Mouse (Mus musculus): ENCODE measurements around the gene Itprip.
"Not testable (repeated sequence)": the region's sequence is repeated elsewhere in the genome, so short reads cannot be mapped to it uniquely, and the experiment has no call there.

Itprip gene

DNA sequence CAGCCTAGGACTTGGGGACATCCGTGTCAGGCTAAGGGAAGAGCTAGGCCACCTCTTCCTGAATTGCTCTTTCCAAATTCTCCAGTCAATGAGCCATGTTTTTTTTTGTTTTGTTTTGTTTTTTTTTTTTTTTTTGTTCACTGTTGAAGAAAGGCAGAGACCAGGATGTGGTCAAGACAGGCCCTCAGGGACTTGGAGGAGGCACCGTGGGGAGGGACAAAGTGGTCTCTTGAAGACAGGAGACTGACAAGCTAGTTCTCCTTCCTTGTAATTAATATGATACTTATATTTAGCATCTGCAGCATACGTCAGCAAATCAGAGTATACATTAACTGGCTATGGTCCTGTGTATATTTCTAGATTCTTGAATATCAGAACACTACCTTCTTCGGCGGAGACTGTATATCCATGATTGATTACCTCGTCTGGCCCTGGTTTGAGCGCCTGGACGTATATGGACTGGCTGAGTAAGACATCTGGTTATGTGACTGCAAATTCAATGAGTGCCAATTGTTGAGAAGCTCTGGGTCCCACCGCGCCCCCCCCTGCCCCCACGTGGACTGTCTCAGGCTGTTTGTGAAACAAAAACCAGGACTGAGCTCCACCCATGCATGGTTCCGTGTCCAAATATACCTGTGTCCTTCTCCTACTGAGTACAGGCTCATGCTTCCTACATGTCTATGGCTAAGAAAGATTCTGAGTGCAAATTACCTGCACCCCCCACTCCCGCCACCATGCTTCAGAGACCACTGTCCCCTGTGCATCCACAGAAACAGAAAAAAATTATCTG, 34.6 kb downstream of the Itprip start:
- no peak for DNase-seq

DNA sequence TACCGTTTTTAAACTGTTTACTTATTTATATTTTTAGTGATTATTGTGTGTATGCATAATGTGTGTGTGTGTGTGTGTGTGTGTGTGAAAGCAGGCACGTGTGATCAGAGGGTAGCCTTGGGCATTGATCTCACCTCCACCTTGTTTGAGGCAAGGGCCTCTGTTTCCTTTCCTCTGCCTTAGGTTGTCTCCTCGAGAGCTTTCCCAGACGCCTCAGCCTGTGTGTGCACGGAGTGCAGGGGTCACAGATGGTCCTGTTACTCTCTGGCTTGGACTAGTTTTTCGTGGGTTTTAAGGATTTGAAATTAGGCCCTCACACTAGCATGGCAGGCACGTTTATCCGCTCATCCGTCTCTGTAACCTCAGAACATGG, 36.2 kb downstream of the Itprip start:
- DNase-seq = no peak

DNA sequence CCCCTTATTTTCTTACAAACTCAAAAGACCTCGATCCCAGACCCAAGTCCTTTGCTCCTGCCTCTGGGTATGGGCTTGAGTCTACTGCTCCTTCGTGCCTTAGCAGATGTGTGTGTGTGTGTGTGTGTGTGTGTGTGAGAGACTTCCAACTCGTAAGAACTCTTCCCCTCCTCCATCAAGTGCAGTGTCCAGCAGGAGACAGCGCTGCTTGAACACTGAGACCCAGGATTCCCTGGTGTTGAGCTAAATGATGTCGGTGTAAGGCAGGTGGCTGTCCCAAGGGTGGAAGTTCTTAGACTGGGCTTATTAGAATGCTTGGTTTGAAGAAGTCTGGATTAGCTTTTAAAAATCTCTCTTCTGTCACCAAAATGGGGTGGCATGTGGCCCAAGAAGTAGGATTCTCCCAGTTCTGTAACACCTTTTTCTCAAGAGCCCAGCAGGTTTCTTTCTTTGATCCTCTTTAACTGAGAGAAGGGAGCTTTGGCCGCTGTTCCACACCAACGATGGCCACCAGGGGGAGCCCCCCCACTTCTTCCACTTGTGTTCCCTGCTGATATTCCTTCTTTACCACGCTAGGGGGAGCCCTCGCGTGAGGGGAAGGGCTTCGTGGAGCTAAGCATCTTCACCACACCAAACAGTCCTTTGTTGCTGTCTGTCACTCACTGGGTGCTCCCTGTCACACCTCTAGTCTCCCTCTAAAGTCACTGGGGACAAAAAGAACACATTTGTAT, 36.8 kb downstream of the Itprip start:
- peak; percentile 70 to 83 for DNase-seq

DNA sequence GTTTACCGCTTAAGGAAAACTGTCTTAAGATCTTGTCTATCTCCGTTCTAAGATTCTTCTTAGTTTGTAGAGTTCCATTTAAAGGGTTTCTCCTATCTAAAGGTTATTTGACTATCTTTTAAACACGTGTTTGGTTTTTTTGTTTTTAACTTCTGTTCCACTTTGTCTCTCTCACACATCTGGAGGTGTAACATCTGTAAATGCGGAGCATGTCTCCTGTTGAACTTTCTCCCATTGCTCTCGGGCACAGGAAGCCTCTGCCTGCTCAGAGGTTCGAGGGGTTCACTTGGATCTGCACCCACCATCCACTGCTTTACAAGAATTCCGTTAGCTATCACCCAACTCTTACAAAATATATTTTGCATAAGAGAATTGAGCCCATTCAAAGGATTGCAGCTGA, 37.6 kb downstream of the Itprip start:
- DNase-seq = no peak

DNA sequence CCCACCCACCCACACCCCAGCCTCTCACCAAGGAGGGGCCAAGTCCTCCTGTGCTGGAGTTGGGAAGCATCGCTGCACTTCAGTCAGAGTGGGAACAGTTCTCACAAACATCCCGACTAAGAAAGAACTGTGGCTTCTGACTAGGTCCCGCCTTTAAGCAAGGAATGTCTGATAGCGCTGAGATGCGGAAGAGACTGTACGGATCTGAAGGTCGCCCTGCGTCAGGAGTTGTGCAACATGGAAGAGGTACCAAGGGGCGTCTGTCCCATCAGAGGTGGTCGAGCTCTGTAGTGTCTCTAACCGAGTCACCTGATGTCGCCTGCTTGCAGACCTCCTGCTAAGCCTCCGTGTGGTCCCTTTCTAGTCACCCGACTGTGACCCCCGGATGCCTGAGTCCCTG, 42.8 kb downstream of the Itprip start:
- no peak for DNase-seq

DNA sequence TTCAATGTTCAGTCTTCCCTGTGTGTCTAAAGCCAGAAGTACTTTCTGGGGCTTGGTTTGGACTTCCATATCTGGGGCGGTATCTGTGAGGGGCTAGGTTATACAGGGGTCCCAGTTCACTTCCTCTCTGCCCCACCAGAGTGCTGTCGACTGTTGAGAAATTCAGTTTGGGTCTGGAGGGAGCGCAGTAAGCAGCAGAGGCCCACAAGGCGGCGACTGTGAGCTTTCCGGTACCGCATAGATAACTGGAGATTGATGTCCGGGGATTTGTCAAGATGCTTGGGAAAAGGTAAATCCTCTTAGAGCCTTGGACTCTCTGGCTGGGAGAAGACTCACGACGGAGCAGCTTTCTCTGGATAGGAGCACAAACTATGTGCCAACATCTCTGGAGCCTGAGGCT, 47.6 kb downstream of the Itprip start:
- DNase-seq = no peak

DNA sequence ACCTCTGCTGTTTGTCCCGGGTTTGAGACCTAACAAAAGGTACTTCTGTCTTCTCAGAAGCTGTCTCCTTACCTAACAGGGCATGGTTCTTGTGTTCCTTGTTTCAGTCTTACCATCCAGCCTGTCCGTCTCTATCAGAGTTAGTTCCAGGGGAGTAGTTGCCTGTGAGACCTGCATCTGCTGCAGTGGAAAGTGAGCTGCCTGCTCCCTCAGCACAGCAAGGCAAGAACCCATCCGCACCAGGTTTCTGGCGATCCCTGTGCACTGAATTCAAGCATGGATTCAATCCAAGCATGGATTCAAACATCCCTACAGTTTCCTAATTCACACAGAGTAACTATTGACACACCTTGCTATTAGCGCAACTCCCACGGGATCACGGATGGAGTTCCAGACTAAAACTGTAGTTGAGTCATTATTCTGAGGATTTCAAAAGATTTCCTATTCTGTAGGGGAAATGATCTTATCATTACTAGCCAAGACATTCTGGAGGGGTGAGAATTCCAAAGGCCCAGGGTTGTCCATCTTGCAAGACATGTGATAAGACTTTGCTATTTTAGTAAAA, 48.9 kb downstream of the Itprip start:
- no peak for DNase-seq

DNA sequence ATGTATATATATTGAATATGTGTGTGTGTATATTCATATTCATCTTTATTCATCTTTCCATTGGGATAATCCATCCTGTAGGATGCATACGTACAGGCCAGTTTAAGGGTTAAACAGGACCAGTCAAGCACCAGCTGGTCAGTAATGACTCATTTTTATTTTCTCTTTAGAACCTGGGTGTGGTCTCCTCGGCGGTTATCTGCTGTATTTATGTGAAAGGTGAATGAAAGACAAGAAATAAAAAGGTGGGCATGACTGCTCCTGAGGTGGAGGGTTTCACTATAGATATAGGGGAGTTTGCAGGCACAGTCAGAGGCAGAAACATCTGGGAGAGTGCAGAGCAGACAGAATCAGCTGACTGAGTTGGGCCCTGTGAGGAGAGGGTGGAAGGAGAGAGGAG, 49.6 kb downstream of the Itprip start:
- DNase-seq = no peak

DNA sequence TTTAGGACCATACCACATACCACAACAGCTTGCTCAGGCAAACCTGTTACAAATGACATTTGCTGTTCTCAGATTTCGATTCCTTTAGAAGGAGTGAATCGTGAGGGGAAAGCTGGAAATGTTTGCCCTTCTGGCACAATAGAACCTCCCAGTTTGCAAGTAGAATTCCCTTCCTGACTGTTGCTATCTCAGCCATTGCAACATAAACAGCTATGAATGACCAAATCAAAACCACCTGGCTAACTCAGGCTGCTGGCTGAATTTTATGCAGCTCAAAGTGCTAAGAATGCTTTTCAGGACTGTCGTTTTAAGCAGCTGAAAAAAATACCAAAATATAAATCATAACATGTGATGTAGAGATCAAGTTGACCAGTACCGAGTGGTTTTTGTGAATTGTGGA, 50.1 kb downstream of the Itprip start:
- no peak for DNase-seq

DNA sequence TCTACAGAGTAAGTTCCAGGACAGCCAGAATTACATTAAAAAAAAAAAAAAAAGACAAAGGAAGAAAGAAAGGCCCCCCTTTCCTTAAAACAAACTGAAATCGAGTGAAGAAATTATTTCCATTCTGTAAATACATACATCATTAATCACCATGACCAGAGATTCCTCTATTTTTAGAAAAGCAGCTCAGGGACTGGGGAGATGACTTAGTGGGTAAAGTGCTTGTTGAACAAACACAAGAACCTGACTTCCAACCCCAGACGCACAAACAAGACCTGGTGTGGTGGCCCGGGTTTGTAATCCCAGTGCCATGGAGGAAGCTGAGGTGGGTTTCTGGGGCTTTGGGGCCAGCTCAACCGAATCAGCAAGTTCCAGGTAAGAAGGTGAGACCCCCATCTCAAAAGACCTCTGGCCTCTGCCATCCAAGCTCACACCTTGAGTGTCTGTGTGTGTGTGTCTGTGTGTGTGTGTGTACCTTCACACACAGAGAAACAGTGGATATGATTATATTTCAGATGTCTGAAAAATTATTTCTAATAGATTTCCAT, 51.4 kb downstream of the Itprip start:
- DNase-seq = no peak

DNA sequence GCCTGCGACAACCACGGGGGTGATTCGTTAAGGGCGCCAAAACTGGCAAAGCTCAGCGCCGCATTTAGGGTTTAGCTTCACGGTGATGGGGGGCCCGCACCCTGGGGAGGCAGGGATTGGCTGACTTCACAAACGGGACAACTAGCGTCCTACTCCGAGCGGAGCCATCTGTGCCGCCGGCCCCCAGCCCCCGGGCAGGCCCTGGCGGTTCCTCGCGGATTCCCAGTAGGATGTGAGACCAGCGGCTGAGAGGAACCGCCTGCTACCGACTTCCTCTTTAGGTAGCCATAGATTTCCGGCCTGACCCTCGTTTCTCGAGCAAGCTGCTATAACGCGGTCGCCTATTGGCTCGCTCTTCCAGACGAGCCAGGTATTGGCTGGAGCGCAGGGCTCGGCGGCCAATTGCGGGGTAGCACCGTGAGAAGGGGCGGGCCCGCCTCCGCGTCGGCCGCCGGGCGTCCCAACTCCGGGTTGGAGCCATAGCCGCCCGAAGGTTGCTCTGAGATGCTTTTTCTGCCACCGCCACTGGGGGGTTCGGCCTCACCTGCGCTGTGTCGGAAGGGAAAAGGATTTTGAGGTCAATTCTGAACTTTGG, 53.6 kb downstream of the Itprip start, which contains the start of gene Gsto2:
Gsto2 (plus strand) TSS at position 182 of the 595 bp plus-strand sequence.
- DNase-seq = peak; percentile 95 to 96

DNA sequence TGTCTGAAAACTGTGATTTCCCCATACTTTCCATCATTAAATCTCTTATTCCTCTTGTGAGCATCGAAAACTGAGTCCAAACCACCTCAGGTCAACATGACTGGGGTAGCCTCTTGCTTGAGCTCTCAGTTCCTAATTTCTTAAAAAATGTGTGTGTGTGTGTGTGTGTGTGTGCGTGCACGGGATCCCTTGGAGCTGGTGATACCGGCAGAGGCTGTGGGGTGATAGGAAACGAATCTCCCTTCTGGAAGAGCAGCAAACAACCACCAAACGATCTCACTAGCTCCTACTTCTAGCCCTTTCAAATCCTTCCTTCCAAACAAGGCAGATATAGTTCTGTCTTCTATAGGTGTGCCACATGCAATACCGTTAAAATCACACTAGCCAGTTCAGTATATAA, 54.4 kb downstream of the Itprip start:
- DNase-seq = no peak

DNA sequence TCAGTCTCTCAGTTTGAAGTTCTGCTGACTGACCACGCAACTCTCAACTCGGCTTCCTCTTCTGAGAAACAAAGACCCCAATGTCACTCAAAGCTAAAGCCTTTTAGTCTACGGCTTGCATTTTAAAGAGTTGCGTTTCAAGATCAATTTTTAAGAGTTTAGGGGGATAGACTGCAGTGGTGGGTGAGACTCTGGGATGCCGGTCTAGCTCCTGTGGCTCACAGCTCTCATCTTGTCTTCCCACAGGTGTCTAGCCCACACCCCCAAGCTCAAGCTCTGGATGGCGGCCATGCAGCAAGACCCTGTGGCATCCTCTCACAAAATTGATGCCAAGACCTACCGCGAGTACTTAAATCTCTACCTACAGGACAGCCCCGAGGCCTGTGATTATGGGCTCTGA, 55.0 kb downstream of the Itprip start:
- no peak for DNase-seq

DNA sequence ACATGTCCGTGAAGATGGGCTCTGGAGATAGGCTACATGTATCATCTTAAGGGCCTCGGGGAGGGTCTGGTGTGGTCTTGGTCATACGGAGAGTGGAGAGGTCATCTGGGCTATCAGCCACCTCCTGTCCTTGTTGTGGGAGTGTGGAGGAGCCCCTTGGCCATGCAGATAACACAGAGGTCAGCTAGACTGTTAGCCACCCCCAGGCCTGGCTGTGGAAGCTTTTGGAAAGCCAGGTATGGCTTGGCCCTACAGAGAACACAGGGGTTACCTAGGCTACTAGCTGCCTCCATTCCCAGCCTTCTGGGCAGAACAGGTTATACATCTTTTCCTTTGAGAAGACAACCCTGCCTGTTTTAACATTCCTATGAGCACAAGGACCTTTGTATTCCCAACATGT, 56.5 kb downstream of the Itprip start:
- no peak for DNase-seq

DNA sequence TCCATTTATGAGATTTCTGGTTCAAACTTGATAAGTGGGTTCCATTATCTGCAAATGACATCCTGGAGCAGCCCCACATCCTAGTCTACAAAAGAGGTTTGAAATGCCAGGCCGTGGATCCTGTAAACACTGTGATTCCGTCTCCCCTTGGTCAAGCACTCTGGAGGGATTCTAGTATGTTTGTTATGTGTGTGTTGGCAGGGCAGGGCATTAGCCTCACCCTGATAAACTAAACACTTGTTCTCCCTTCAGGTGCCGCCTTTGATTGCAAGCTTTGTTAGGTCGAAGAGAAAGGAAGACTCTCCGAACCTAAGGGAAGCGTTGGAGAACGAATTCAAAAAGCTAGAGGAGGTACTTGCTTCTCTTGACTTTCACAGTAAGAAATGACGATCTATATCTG, 59.9 kb downstream of the Itprip start:
- DNase-seq = no peak

DNA sequence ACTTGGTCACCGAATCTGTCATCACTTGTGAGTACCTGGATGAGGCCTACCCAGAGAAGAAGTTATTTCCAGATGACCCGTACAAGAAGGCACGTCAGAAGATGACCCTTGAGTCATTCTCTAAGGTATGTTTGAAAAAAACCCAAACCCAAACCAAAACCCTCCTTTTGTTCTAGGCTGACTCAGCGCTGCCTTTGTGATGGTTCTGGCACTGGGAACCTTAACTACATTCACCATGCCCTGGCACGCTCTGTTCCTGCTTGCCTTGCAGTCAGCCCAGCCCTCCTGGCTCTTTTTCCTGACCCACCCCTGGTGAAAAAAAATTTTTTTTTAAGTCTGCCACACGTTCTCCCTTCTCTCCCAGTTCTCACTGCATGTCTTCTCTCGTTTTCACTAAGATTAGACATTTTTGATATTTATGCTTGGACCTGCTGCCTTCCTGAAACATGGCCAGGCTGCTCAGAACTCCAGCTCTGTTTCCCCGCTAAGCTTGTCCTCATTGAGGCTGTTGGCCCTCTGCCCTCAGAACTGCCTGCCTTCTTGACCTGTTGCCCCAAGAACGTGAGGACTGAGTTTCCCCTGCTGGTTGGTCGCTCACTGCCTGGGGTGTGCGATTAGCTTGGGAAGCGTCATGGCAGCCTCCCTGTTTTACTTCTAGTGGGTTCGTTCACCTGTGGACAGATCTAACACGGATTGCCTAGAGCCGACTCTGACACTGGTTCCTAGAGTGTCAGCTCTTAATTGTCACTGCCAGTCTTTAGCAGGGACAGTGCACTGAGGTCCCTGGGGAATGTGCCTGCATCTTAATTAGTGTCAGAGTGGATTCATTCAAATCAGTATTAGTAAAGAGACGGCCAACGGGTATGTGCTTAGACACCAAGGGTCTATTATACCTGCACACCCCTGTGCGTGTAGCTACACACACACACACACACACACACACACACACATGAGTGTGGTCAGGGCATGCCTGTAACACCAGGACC, 60.8 kb downstream of the Itprip start:
- no peak for DNase-seq

DNA sequence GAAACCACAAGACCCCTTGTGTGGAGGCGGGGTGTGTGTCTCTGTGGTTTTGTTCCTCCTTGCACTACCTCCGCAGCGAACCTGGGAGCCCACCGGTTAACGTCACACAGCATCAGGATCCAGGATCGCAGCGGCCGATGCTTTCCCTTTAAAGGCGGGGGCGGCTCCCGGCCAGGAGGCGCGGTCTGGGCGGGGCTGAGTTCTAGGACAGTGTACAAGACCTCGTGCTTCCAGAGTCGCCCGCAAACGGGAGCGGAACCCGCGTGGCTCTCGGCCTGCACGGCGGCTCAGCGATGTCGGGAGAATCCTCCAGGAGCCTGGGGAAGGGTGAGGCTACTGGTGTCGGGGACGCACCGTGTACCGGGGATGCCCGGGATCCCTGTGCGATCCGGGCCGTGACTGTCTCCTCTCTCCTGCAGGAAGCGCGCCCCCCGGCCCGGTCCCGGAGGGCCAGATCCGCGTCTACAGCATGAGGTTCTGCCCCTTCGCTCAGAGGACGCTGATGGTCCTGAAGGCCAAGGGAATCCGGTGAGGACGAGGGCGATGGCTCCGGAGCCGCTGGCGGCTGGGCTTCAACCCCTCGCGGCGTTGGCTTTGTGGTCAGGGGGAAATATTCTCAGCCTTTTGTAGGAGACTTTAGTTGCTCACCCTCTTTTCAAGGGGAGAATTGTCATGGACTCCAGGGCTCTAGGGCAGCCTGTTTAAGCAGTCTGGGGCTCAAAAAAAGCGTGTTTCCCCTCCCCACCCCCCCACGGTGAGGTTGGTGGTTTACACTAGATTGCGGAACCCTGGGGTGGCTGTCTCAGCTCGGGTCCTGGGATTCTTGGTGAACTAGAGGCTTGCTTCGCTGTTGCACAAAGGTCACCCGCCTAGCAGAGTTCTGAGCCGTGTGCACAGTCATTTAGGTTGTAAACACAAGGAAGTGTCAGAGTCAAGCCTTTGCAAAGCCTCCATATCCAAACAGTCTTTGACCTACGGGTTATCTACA, 64.0 kb downstream of the Itprip start, which contains the start of gene Gsto1:
Gsto1 (plus strand) TSS at position 175 of the 988 bp plus-strand sequence.
- peak; percentile 91 to 93 for DNase-seq

DNA sequence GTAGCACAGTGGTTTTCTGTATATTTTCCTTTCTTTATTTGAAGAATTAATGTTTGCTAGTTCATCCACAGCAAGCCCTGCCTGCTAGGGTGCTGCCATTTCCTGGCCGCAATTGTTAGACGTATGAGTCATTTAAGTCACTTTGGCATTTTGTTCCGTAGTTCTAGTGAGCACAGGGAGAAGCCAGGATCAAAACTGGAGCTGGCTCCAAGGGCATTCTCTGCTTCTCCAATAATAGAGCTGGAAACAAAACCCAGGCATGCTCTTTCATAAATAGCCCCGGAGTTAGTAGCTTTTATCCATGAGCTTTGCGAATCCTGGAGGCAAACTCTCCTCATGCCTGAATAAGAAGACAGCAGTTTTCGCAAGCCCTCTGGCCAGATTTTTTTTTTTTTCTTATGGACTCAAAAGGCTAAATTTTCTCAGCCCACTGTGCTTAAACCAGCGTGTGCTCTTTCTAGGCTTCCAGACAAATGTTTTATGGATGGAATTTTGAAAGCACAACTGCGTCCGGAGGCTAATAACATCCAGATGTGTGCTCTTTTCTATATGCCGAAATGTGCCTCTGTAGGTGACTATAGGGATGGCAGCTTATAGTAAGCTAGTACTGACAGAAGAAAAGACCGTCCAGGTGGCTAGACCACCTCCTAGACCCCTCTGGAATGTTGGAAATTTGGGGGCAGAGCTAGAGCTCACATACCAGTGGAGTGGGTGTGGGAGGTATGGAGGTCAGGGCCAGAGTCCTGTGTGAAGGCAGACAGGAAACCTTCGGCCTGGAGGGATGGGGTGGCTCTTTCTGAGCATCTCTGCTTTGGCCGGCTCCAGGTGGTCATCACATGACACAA, 64.9 kb downstream of the Itprip start:
- DNase-seq = no peak

DNA sequence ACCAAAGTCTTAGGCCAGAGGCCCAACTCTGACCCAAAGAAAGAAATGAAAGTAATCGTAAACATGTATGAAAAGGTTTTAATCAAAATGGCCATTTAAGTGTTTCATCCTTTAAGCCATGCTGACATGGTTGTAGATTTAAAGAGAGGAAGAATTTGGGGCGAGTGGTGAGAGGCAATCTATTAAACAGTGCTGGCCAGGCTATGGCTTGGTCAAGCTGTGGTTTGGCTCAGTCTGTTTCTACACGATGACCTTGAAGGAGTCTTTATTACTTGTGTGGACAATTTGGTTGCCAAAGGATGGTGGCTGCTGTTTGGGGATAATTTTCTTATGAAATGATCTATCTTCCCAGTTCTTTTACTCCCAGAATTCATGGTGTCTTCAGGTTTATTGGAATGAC, 66.0 kb downstream of the Itprip start:
- DNase-seq = no peak

DNA sequence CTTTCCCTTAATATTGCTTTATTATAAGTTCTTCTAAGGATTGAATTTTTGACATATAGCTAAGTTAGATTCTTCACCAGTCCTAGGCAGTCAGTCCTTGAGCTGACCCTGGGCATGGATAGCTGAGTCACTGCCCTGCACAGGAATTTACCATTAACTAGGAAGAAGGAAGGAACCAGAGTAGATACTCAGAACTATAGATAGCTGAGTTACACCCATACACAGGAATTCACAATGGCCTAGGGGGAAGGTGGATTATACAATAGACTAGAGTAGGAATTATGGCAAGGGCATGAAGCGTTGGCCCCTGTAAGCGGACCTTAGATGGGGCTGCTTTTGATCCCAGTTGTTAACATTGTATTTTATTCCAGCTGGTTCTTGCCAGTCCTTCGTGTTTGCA, 67.0 kb downstream of the Itprip start:
- DNase-seq = not testable (repeated sequence)

Data from cerebellum, adult 18-20 months (tissue).